In genomic region chr1:23067715-23068114, GRCm38 (mm10) we compare ENCODE assay signal across 33 mouse cellular contexts. TPM values are rescaled to one million over a fixed set of nuclear protein-coding genes. Genes with fewer than 3 reads are reported as not detected.
DNase-seq lines count a peak whose midpoint lies in the region; ATAC-seq lines count a peak whose summit lies in the region.
"Had no signal": no experiment of that assay in that cellular context is flagged by ENCODE, and none has a peak within 500 bp of the region (broad histone marks: within the 10 kb centered on the region; RNA-seq: fewer than 3 reads in every experiment).

No protein-coding gene starts in this region.

- DNase-seq in cerebellum, adult 9-11 months: peak; percentile 9
- no peak for DNase-seq in cerebellum, adult 8-10 months
- peak; percentile 53 to 79 for DNase-seq in layer of hippocampus, adult 18-20 months (ENCODE audit: low spot score in 2 of 2)
- no peak for DNase-seq in layer of hippocampus, adult 9-10 months (ENCODE audit: low spot score)
- DNase-seq in brain, adult 2 months (ENCODE audit: low read depth, low spot score): peak; percentile 58
- peak; percentile 42 to 67 for DNase-seq in layer of hippocampus, postnatal 36 days
- no peak for DNase-seq in thymus, postnatal 25 days
- DNase-seq: adrenal gland, adult 8-10 months; adrenal gland, postnatal 25 days; cerebellum, adult 18-20 months; cerebellum, postnatal 10 days; cerebellum, postnatal 36 days; embryo, embryonic 11 days; gastrocnemius, adult 2 months; gastrocnemius, postnatal 14 days; heart, adult 11 months; heart, postnatal 10 days; heart, postnatal 36 days had no signal

- no peaks in the 10 kb centered on the region for H3K4me1 ChIP-seq in heart, embryonic 12.5 days (replicated peaks)
- H3K4me1 ChIP-seq: embryonic facial prominence, embryonic 10.5 days; embryonic facial prominence, embryonic 13.5 days; forebrain, embryonic 12.5 days; forebrain, embryonic 15.5 days; heart, embryonic 15.5 days; hindbrain, embryonic 10.5 days; hindbrain, embryonic 13.5 days had no signal

- 79% methylated on average over 5 of the region's 5 CpGs for WGBS in heart, embryonic 12.5 days

- no peak overlapping the region for H3K27ac ChIP-seq in heart, embryonic 12.5 days (ENCODE audit: poor library complexity, severe bottlenecking)
- H3K27ac ChIP-seq: embryonic facial prominence, embryonic 10.5 days; embryonic facial prominence, embryonic 13.5 days; forebrain, embryonic 12.5 days; forebrain, embryonic 15.5 days; gastrocnemius, adult 2 months; heart, embryonic 15.5 days; hindbrain, embryonic 10.5 days; hindbrain, embryonic 13.5 days had no signal

- H3K9ac ChIP-seq in heart, embryonic 12.5 days: no peak overlapping the region
- H3K9ac ChIP-seq: embryonic facial prominence, embryonic 13.5 days; forebrain, embryonic 12.5 days; forebrain, embryonic 15.5 days; heart, embryonic 15.5 days; hindbrain, embryonic 13.5 days had no signal

- no peaks in the 10 kb centered on the region for H3K27me3 ChIP-seq in heart, embryonic 12.5 days (replicated peaks)
- H3K27me3 ChIP-seq: embryonic facial prominence, embryonic 13.5 days; forebrain, embryonic 12.5 days; forebrain, embryonic 15.5 days; heart, embryonic 15.5 days; hindbrain, embryonic 13.5 days had no signal

- H3K4me3 ChIP-seq in heart, embryonic 12.5 days: no peak overlapping the region
- H3K4me3 ChIP-seq: embryonic facial prominence, embryonic 10.5 days; embryonic facial prominence, embryonic 13.5 days; erythroblast, embryonic 14.5 days; forebrain, embryonic 12.5 days; forebrain, embryonic 15.5 days; gastrocnemius, adult 2 months; heart, embryonic 15.5 days; hindbrain, embryonic 10.5 days; hindbrain, embryonic 13.5 days had no signal

- no peaks in the 10 kb centered on the region for H3K36me3 ChIP-seq in heart, embryonic 12.5 days
- H3K36me3 ChIP-seq: embryonic facial prominence, embryonic 10.5 days; embryonic facial prominence, embryonic 13.5 days; forebrain, embryonic 12.5 days; forebrain, embryonic 15.5 days; heart, embryonic 15.5 days; hindbrain, embryonic 10.5 days; hindbrain, embryonic 13.5 days had no signal

- H3K9me3 ChIP-seq in heart, embryonic 12.5 days (replicated peaks): no peaks in the 10 kb centered on the region
- H3K9me3 ChIP-seq: embryonic facial prominence, embryonic 10.5 days; embryonic facial prominence, embryonic 13.5 days; forebrain, embryonic 12.5 days; forebrain, embryonic 15.5 days; heart, embryonic 15.5 days; hindbrain, embryonic 10.5 days; hindbrain, embryonic 13.5 days had no signal

- no peak overlapping the region for H3K4me2 ChIP-seq in heart, embryonic 12.5 days
- H3K4me2 ChIP-seq: embryonic facial prominence, embryonic 13.5 days; forebrain, embryonic 12.5 days; forebrain, embryonic 15.5 days; heart, embryonic 11.5 days; heart, embryonic 15.5 days; hindbrain, embryonic 13.5 days had no signal

- no peak for ATAC-seq in heart, embryonic 12.5 days (ENCODE audit: insufficient number of reproducible peaks, low FRiP score)
- ATAC-seq: activated CD4-positive, CD25-positive, alpha-beta regulatory T cell, adult 4 months; forebrain, embryonic 15.5 days; hindbrain, embryonic 16.5 days had no signal

RNA-seq across cellular contexts. Expression of gene 4933415F23Rik, which starts 34.3 kb away (rescaled TPM):
- total RNA-seq in layer of hippocampus, adult 18-20 months (2021): not detected
- not detected for total RNA-seq in layer of hippocampus, postnatal 36 days (2021)
- polyA plus RNA-seq in heart, embryonic 12.5 days (2016; fragmentation: Nextera tagmentation; extraction: Ambion mirVana): not detected in 2 replicates
- total RNA-seq: adrenal gland, adult 8-10 months; adrenal gland, postnatal 25 days; ES-E14; heart, adult 8-10 months; heart, postnatal 10 days; heart, postnatal 36 days had no signal
- polyA plus RNA-seq: activated CD4-positive, CD25-positive, alpha-beta regulatory T cell, adult 4 months; cortical plate, adult 2 months; embryonic facial prominence, embryonic 10.5 days; embryonic facial prominence, embryonic 13.5 days; erythroblast, embryonic 14.5 days; forebrain, embryonic 12.5 days; forebrain, embryonic 15.5 days; heart, embryonic 11.5 days; heart, embryonic 15.5 days; hindbrain, embryonic 10.5 days; hindbrain, embryonic 13.5 days; hindbrain, embryonic 16.5 days had no signal

Comparison
In these comparisons a context has a peak if more than half of its experiments do, and no peak if none do; other contexts are left out.
1. DNase-seq: peak in cerebellum, adult 9-11 months (single experiment), layer of hippocampus, adult 18-20 months (2 of 2), brain, adult 2 months (single experiment) and layer of hippocampus, postnatal 36 days (2 of 2); none in cerebellum, adult 8-10 months (single experiment), layer of hippocampus, adult 9-10 months (single experiment) and thymus, postnatal 25 days (single experiment).